Mouse (Mus musculus) erythroid progenitor cell, adult 5-6 weeks (primary cell): ENCODE data around the gene Gm8994. TPM values are rescaled to one million over a fixed set of nuclear protein-coding genes. Genes with fewer than 3 reads are reported as not detected.
"Not testable (repeated sequence)": the region's sequence is repeated elsewhere in the genome, so short reads cannot be mapped to it uniquely, and the experiment has no call there.

Experiments used
- ATAC-seq: replicated peaks from 2 replicates; pipeline ENCODE4 v1.8.0; 2016; ENCODE audit warnings: moderate number of reproducible peaks, mild to moderate bottlenecking, moderate TSS enrichment, inconsistent platforms; ENCODE audit not compliant: poor library complexity, low FRiP score, severe bottlenecking
- total RNA-seq, 2 experiments: library from RNA; stranded (forward) in 1 of 2; stranded (reverse) in 1 of 2; fragments of 150-400 nt in 1 of 2; fragments of 186-747, 209-891 nt in 1 of 2; gene quantifications; 2 replicates each; pipeline versions ENCODE4 v1.2.3 to v1.2.4; 2015 to 2017; ENCODE audit warnings: low replicate concordance in 2 of 2

The Gm8994 gene
- total RNA-seq (2015; ENCODE audit: low replicate concordance) (not detected in 2 replicates), total RNA-seq (2017; ENCODE audit: low replicate concordance) (not detected in 2 replicates)

- not testable (repeated sequence) for ATAC-seq
Measured at GRCm38 (mm10) chr6:136327239-136327638, at the start of gene Gm8994. Gm8994 (plus strand) TSS chr6:136327539.

- no peak for ATAC-seq
Measured at GRCm38 (mm10) chr6:136277685-136278084, 49.7 kb upstream of the Gm8994 start.

GRCm38 (mm10) chr6:136284565-136284964 is 42.8 kb upstream of the Gm8994 start:
- no peak for ATAC-seq

GRCm38 (mm10) chr6:136286180-136286579 is 41.2 kb upstream of the Gm8994 start:
- ATAC-seq = no peak

- no peak for ATAC-seq
Measured at GRCm38 (mm10) chr6:136286589-136286988, 40.8 kb upstream of the Gm8994 start.

- no peak for ATAC-seq
Measured at GRCm38 (mm10) chr6:136291424-136291823, 35.9 kb upstream of the Gm8994 start.

GRCm38 (mm10) chr6:136291951-136292714 is 35.2 kb upstream of the Gm8994 start:
- ATAC-seq = no peak

- ATAC-seq = no peak
Measured at GRCm38 (mm10) chr6:136293700-136294099, 33.6 kb upstream of the Gm8994 start.

GRCm38 (mm10) chr6:136295821-136296220 is 31.5 kb upstream of the Gm8994 start:
- ATAC-seq = no peak

- no peak for ATAC-seq
Measured at GRCm38 (mm10) chr6:136296251-136296650, 31.1 kb upstream of the Gm8994 start.

- no peak for ATAC-seq
Measured at GRCm38 (mm10) chr6:136303514-136303913, 23.8 kb upstream of the Gm8994 start.

- ATAC-seq = no peak
Measured at GRCm38 (mm10) chr6:136304369-136304988, 22.9 kb upstream of the Gm8994 start.

GRCm38 (mm10) chr6:136309487-136309886 is 17.9 kb upstream of the Gm8994 start:
- ATAC-seq = no peak

GRCm38 (mm10) chr6:136328416-136328815 is 1.1 kb downstream of the Gm8994 start:
- not testable (repeated sequence) for ATAC-seq

- no peak for ATAC-seq
Measured at GRCm38 (mm10) chr6:136340669-136341068, 13.3 kb downstream of the Gm8994 start.

- ATAC-seq = no peak
Measured at GRCm38 (mm10) chr6:136341093-136341492, 13.8 kb downstream of the Gm8994 start.

- ATAC-seq = no peak
Measured at GRCm38 (mm10) chr6:136343868-136344267, 16.5 kb downstream of the Gm8994 start.

- ATAC-seq = no peak
Measured at GRCm38 (mm10) chr6:136345034-136345433, 17.7 kb downstream of the Gm8994 start.

- ATAC-seq = no peak
Measured at GRCm38 (mm10) chr6:136345641-136346040, 18.3 kb downstream of the Gm8994 start.

GRCm38 (mm10) chr6:136347053-136347452 is 19.7 kb downstream of the Gm8994 start:
- ATAC-seq = no peak

GRCm38 (mm10) chr6:136347631-136348030 is 20.3 kb downstream of the Gm8994 start:
- ATAC-seq = no peak
